Mouse (Mus musculus) E14TG2a.4 (cell line): Measurements from ENCODE around the gene Aplp2.

Source experiments
- CTCF ChIP-seq: conservative IDR thresholded peaks from 2 replicates; pipeline ENCODE4 v1.5.1; 2014; ENCODE audit warnings: low read length
- NANOG ChIP-seq: IDR thresholded peaks from 2 replicates; pipeline ENCODE4 v1.6.1; 2014; ENCODE audit warnings: borderline replicate concordance, low read length, mixed read lengths
- POU5F1 ChIP-seq: IDR thresholded peaks from 2 replicates; pipeline ENCODE4 v1.6.1; 2014; ENCODE audit warnings: low read length, borderline replicate concordance

- TF ChIP-seq CTCF (no peak), NANOG (no peak), POU5F1 (no peak)
Observed at GRCm38 (mm10) chr9:31260219-31260618, 48.6 kb upstream of the Aplp2 start.
